Mouse (Mus musculus) kidney, postnatal 25 days (tissue): ENCODE data around the gene Spaca1.
A peak's percentile ranks its signal among the peaks of the same experiment; 100 is the strongest.
"Not testable (repeated sequence)": the region's sequence is repeated elsewhere in the genome, so short reads cannot be mapped to it uniquely, and the experiment has no call there.

ENCODE experiments used
- DNase-seq, 2 experiments: peaks; one replicate each; pipeline ENCODE4 v3.0.0; 2021; ENCODE audit warnings: mixed read lengths in 2 of 2

Gene Spaca1

DNA sequence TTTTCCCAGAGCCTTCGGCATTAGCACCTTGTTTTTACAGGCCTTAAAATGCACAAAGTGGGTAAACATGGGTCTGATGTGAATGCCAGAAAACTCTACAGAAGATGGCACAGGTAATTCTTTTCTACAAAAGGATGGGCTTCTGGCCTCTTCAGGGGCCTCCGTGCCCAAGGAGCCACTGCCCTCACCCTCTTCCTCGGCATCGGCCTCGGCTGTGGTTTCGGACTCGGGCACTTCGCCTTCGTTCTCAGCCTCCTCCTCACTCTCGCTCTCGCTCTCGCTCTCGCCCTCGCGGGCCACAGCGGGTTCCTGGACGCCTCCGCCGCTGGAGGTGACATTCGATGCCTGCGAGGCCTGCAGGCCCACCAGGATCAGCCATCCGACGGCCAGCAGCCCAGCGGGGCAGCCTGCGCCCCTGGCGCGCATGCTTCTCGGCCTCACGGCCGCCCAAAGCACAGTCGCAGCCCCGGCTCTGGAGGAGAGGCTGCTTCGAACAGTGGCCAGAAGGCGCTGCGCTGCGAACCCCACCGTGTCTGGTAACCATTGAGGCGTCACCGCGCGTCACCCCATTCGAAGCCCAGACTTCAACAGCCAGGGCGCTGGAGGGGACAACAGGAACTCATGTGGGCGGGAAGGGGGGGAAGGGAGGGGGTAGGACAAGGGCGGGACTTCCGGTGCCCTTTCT, at the start of gene Spaca1:
Gene Spaca1, minus strand, starts transcription at position 621 of the 685 bp plus-strand sequence.
- peak in 1 of 2 experiments; percentile 33 for DNase-seq

DNA sequence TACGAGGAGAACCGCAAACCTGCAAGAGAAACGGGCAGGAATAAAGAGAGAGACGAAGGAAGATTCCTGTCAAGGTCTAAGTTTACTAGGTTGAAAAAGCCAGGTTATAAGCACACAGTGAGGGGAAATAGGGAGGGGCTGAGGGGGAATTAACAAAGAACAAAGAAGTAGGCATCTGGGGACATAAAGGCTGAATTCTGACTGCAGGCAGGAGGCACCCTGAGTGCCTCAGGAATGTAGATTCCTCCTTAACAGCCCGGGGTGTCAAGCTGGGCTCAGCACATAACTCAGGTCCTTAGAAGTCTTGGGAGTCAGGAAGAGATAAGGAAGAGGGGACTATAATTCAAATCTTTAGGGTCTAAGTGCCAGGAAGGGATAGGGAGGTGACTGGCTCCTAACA, 37.3 kb upstream of the Spaca1 start:
- not testable (repeated sequence) for DNase-seq

DNA sequence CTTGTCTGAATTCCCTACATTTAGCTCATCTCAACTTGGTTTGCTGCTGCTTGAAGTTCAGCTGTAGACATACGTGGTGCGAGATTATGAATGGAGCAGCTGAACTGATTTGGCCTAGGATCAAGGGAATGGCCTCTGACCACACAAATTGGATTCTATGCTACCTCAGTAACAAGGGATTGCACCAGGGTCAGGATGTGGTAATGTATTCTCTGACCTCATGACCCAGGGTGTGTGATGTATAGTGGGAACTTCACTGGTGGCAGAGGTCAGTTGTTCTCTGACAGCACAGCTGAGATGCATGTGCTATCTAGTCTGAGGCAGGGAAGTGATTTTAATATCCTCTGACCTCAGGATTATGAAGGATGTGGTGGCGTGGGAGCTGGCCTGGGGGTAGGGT, 31.1 kb upstream of the Spaca1 start:
- DNase-seq = no peak

DNA sequence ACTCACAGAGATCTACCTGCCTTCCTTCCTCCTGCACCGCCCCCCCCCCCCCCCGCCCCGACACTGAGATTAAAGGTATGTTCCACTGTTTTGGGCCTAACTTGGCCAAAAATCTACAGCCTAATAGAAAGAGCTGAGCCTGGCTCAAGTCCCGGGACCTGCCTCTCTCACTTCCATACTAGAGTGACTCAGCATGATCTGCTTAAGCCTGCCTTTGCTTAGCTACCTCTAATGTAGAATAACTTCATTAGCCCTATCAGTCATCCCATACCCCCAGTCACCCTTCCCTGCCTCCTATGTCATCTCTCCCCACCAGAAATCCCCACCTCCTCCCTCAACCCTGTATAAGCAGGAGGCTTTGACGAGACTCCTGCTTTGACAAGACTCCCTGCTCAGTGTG, 19.0 kb upstream of the Spaca1 start:
- no peak for DNase-seq

DNA sequence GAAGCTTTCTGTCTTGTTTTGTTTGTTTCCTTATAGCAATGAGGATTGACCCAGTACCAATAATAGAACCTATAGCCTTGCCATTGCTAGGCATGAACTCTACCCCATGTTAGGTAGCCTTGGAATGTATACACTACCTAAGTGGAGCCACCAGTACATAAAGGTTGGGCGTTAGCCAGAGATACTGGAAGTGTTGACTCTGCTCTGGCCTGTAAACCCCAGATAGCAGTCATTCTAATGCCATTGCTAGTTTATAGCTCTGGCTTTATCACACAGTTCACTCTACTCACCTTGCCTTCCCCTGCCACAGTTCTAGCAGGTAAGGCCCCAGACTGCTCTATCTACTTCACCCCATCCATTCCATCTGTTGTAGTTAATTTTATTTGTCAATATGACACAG, 8.3 kb upstream of the Spaca1 start:
- DNase-seq = no peak

DNA sequence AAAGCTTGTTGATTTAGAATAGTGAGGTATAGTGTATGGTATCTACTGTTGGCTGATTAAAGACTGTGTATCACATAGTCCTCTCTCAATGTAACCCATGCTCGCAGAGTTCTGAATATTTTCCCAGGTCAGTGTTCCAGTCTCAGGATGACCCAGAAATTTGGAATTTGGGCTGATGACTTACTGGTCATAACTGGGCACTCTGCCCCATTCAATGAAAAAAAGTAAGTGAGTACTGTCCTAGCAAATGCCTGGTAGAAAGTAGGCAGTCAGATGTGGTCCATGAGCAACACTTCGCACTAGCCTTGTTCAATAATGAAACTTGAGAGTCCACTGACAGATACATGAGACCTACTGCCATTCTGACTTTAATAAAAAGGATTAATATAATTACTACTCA, 23.2 kb downstream of the Spaca1 start:
- no peak for DNase-seq

DNA sequence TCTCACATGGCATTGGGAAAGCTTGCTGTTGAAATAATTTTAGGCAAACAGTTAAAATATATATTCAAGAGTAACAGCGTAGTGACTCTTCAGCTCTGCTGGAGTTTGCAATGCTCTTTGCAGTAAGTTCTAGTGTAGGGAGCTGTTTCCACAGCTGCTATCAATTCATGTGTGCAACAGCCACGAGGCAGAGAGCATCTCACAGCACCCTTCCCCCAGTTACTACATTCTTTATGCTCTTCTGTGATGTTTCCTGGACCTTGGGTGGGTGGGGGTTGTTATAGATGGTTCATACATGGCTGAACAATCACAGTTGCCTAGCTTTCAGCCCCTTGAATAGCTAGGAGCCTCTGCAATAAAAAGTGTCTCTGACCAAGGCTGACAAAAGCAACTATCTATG, 28.5 kb downstream of the Spaca1 start:
- no peak for DNase-seq

DNA sequence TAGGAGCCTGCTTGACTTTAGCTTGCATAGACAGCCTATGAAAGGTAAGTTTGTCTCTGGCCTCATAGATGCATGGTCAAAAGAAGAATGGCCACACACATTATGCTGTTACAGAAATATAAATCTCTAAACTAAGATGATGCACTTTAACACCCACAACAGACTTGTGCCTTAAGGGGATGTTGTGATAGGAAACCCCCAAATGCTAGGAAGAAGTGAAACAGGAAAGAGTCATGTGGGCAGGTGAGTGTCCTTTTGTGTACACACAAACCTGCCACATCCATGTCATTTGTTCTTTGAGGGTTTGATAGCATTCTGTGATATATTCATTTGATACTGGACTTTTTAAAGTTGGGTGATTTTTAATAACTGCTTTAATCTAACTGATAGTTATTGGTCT, 53.6 kb downstream of the Spaca1 start:
- no peak for DNase-seq

DNA sequence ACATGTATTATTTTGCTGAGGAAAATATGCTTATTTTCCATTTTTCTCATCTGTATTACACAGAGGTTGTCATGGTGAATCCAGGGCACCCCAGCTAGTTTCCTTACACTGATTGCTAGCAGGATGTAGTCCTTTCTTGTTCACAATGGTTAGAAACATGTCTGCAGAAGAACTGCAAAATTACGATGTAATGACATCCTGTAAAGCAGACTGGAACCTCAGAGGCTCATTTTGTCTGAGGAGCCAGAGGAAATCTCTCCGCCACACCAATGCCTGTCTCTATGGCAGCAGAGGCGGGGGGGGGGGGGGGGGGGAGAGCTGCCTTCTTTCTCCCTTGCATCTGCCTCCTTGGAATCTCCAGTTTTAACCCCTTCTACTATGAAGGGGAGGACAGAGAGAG, 57.3 kb downstream of the Spaca1 start:
- DNase-seq = no peak

DNA sequence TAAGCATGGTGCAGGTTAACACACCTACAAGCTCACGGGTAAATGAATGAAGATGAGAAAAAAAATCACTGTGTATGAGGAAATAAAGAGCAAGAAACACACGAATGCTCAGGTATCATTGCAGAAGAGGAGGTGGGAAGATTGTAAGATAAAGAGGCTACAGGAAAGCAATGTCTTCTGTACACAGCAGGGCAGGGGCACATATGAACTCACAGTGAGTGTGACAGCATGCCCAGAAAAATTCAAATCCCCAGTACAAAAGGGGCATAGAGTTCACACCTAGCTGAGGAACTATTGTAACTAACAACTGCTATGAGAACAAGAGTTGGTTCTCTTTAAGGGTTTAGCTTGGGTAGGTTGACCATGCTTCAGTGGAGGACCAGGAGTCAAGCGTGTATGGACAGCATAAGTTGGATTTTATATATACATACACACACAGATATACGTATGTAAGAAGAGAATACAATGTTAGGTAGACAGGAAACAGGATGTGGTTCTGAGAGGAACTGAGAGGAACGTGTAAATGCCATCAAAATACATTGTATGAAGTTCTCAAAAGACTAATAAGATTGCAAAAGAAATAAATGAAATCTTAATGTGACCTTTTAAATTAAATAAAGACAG, 61.4 kb downstream of the Spaca1 start:
- DNase-seq = no peak
